Mouse (Mus musculus) embryonic fibroblast, embryonic 13.5 days (primary cell): ENCODE measurements around the gene Ifnar2.

Source experiments
- CTCF ChIP-seq: IDR thresholded peaks from 2 replicates; pipeline ENCODE4 v1.5.1; 2011; ENCODE audit warnings: mild to moderate bottlenecking, control low read depth, low read length, moderate library complexity, borderline replicate concordance; ENCODE audit not compliant: insufficient read depth
- POLR2A ChIP-seq: IDR thresholded peaks from 2 replicates; pipeline ENCODE4 v1.6.1; 2011; ENCODE audit warnings: low read depth, mild to moderate bottlenecking, control low read depth, low read length, moderate library complexity

GRCm38 (mm10) chr16:91441811-91442240 lies 69.2 kb downstream of the Ifnar2 start:
- TF ChIP-seq POLR2A (no peak), CTCF (no peak)
